Mouse (Mus musculus): Measurements from ENCODE around the gene Dock9.

Gene Dock9

GRCm38 (mm10) chr14:121541262-121541661, 256.4 kb downstream of the Dock9 start:
- no peak for DNase-seq (ENCODE audit: extremely low spot score, low read depth, low spot score)

GRCm38 (mm10) chr14:121534501-121534900, 263.1 kb downstream of the Dock9 start:
- DNase-seq (ENCODE audit: extremely low spot score, low read depth, low spot score) = no peak

GRCm38 (mm10) chr14:121530853-121531252, 266.8 kb downstream of the Dock9 start:
- no peak for DNase-seq (ENCODE audit: extremely low spot score, low read depth, low spot score)

GRCm38 (mm10) chr14:121527883-121528282, 269.8 kb downstream of the Dock9 start:
- no peak for DNase-seq (ENCODE audit: extremely low spot score, low read depth, low spot score)

- no peak for DNase-seq (ENCODE audit: extremely low spot score, low read depth, low spot score)
These were observed 270.4 kb downstream of the Dock9 start for GRCm38 (mm10) chr14:121527201-121527600.

GRCm38 (mm10) chr14:121521709-121522108, 275.9 kb downstream of the Dock9 start:
- no peak for DNase-seq (ENCODE audit: extremely low spot score, low read depth, low spot score)

- DNase-seq (ENCODE audit: extremely low spot score, low read depth, low spot score) = no peak
These were observed 280.8 kb downstream of the Dock9 start for GRCm38 (mm10) chr14:121516881-121517280.

DNA sequence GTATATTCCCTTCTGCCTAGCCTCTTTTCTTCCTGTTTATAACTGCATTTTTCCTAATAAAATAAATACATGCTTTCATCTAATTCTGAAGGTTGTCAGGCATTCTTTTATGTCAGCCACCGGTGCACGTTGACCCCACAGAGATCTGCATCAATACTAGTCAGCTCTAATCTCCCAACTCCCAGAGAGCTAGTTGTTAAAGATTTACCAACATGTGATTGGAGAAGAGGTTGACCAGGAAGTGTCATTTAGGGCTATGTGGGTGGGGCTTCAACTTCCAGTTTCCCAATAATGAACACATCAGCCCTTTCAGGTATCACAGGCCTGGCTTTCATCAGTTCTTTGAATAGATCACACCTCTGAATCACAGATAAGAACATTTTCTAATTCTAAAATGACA, 288.7 kb downstream of the Dock9 start:
- no peak for DNase-seq (ENCODE audit: extremely low spot score, low read depth, low spot score)

DNA sequence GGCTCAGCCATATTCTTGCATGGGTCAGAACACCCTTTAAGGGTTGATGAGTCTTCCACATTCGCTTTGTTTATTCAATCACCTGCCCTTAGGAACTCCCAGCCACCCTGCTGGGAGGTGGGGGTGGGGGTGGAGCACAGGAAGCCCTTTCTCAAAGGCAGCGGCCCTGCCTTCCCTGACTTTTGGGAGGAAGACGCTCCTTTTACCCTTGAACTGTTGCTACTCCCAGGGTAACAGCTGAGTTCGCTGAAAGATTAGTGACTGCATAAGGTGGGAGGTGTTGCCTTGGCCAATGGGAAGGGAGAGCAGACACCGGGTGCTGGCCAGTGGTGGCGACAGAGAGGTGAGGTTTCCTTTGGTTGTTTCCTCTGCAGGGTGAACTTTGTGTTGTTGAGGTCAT, 291.3 kb downstream of the Dock9 start:
- no peak for DNase-seq (ENCODE audit: extremely low spot score, low read depth, low spot score)

GRCm38 (mm10) chr14:121505485-121505860, 292.2 kb downstream of the Dock9 start:
- DNase-seq (ENCODE audit: extremely low spot score, low read depth, low spot score) = no peak

DNA sequence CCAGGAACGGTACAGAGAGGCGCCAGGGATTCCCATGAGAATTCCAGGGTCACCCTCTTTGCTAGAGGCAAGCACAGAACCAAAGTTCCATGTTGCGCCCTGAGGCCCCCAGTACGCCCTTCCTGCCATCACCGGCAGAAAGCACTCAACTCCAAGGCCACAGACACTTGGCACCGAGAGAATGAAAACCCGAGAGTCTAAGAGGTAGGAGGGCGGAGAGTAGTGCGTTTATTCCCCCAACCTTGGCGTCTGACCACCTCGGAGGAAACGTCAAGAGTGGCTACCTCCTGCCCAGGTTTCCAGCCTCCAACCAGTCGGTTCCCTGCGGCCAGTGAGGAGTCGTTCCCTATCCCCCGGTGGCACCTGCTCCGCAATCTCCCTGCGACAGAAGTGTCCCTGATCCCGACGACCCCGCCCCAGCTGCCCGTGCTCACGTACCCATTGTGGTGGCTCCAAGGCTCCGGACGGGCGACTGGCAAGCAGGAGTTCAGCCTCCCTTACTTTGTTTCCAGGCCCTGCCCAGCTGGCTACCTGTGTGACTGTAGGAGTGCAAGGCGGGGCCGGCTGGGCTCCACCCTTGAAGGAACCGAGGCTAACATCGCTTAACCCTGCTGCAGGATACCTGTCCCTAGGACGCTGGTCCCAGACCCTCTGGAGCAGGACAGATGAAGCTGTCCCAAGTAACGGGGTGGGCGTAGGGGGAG, 292.7 kb downstream of the Dock9 start, which contains the start of gene Slc15a1:
TSS of gene Slc15a1 (minus strand) at position 472 of the 704 bp plus-strand sequence.
- DNase-seq (ENCODE audit: extremely low spot score, low read depth, low spot score) = no peak

- DNase-seq (ENCODE audit: extremely low spot score, low read depth, low spot score) = no peak
These were observed 297.1 kb downstream of the Dock9 start for GRCm38 (mm10) chr14:121500577-121500976.

DNA sequence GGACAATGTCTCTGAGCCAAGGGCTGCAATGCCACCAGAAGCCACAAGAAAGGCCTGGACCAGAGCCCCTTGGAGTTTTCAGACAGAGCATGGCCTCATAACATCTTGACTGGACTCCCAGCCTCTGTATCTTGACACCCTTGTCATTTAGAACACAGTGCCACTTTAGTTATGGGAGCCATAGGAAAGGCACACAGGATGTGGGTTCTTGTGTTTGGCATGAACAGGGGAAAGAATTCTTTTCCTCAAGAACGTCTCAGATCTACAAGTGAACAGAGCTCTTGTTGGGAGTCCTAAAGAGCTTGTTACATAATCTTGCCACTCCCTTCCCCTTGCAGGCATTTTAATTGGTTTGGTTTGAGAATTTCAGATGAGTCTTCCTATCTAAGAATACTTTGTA, 297.9 kb downstream of the Dock9 start:
- DNase-seq (ENCODE audit: extremely low spot score, low read depth, low spot score) = no peak

DNA sequence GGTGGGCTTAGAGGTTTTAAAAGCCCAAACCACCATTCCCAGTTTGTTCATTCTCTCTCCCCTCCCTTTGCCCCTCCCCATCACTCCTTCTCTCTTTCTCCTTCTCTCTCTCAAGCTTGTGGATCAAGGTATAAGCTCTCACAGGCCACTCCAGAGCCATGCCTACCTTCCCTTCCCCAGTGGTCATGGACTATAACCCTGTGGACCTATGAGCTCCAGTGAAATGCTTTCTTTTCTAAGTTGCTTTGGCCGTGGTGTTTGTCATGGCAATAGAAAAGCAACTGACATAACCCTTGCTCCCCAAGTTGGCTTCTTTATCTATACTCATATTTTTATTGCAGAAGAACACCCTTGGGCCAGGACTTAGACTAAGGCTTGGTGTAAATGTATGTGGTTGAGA, 299.8 kb downstream of the Dock9 start:
- DNase-seq (ENCODE audit: extremely low spot score, low read depth, low spot score) = no peak

GRCm38 (mm10) chr14:121495741-121496140, 301.9 kb downstream of the Dock9 start:
- no peak for DNase-seq (ENCODE audit: extremely low spot score, low read depth, low spot score)

- DNase-seq (ENCODE audit: extremely low spot score, low read depth, low spot score) = no peak
These were observed 302.5 kb downstream of the Dock9 start for GRCm38 (mm10) chr14:121495120-121495519.

DNA sequence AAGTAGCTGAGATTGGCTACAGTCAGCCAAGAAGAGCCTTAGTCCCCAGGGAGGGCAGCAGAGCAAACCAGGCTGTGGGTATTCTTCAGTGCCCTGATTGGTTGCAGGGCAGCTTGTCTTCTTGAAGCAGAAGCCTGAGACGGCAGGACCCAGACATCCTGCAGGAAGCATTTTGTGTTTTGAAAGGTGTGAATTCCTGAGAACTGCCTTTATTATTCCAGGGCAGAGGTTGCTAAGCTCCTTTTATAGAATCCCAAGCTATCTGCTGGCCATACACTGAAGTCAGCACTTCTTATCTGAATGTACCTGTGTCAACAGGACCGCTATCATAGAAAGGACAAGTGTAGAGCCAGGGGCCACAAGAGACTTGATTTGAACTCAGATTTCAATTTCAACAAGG, 303.4 kb downstream of the Dock9 start:
- no peak for DNase-seq (ENCODE audit: extremely low spot score, low read depth, low spot score)

DNA sequence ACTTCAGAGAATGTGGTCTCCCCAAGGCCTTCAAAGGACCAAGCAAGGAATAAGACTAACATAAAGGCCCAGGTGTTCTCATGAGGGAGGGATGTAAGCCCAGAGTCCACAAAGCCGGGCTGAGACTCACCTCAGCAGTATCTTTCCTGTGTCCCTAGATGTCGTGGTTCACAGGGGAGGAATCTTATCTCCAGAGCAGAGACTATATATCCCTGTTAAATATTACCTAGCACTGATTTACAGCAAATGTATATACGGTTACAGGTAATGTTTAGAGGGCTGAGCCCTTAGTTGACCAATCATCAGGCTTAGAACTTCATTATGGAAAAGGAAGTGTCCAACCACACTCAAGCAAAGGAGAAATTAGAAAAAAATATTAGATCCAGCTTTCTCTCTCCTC, 303.9 kb downstream of the Dock9 start:
- no peak for DNase-seq (ENCODE audit: extremely low spot score, low read depth, low spot score)

DNA sequence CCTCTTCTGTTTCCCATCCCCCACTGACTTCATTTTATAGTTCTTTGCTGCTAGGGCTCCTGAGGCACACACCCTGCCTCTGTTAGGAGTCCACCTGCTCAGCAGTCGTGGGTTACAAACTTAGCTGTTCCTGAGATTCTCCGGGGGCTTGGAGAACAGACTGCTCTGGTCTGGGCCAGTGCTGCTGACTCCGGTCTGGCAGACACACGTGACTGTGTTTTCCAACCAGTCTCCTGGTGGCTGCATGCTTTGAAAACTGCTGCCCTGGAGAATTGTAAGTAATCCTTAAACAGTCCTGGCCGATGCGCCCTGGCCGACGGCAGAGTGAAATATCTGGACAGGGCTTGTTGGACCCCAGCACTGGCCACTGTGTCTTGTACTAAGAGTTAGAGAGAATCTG, 305.3 kb downstream of the Dock9 start:
- no peak for DNase-seq (ENCODE audit: extremely low spot score, low read depth, low spot score)
